Mouse (Mus musculus): ENCODE results near the gene Colq. TPM values are rescaled to one million over a fixed set of nuclear protein-coding genes. Genes with fewer than 3 reads are reported as not detected.

Gene Colq
- polyA plus RNA-seq, 1 experiment from 2014 or later, result 0.49 TPM

- Histone ChIP-seq H3K27me3 (no peaks in the 10 kb centered on the region), H3K9me3 (no peaks in the 10 kb centered on the region), H3K36me3 (no peaks in the 10 kb centered on the region), H3K4me1 (replicated peaks) (peaks cover 5% of the 10 kb centered on the region; the same call in 1 of the 2 replicates), H3K27ac (replicated peaks) (no peak overlapping the region), H3K4me3 (no peak overlapping the region), H3K4me2 (no peak overlapping the region), H3K9ac (no peak overlapping the region)
- WGBS, result 73% methylated on average over 9 of the region's 9 CpGs
- no peak for ATAC-seq (ENCODE audit: low FRiP score, low read depth)
Measured at GRCm38 (mm10) chr14:31572561-31573175, 18.5 kb downstream of the Colq start.

GRCm38 (mm10) chr14:31571419-31571818, 19.7 kb downstream of the Colq start:
- Histone ChIP-seq H3K9ac (no peak overlapping the region), H3K27me3 (no peaks in the 10 kb centered on the region), H3K4me2 (no peak overlapping the region), H3K27ac (replicated peaks) (no peak overlapping the region), H3K9me3 (no peaks in the 10 kb centered on the region), H3K4me1 (replicated peaks) (peaks cover 5% of the 10 kb centered on the region; the same call in 1 of the 2 replicates), H3K36me3 (no peaks in the 10 kb centered on the region), H3K4me3 (no peak overlapping the region)
- 93% methylated on average over 5 of the region's 5 CpGs for WGBS
- ATAC-seq (ENCODE audit: low FRiP score, low read depth), result no peak

GRCm38 (mm10) chr14:31570131-31570951, 20.8 kb downstream of the Colq start:
- Histone ChIP-seq H3K36me3 (no peaks in the 10 kb centered on the region), H3K27me3 (no peaks in the 10 kb centered on the region), H3K27ac (replicated peaks) (no peak overlapping the region), H3K4me3 (no peak overlapping the region), H3K9ac (no peak overlapping the region), H3K4me2 (no peak overlapping the region), H3K9me3 (no peaks in the 10 kb centered on the region), H3K4me1 (replicated peaks) (peaks cover 5% of the 10 kb centered on the region; the same call in 1 of the 2 replicates)
- 86% methylated on average over 6 of the region's 6 CpGs for WGBS
- ATAC-seq (ENCODE audit: low FRiP score, low read depth), result no peak

GRCm38 (mm10) chr14:31569151-31569631, 22.0 kb downstream of the Colq start:
- Histone ChIP-seq H3K4me2 (no peak overlapping the region), H3K36me3 (no peaks in the 10 kb centered on the region), H3K4me3 (no peak overlapping the region), H3K4me1 (replicated peaks) (peaks cover 5% of the 10 kb centered on the region; the same call in 1 of the 2 replicates), H3K9ac (no peak overlapping the region), H3K27me3 (no peaks in the 10 kb centered on the region), H3K9me3 (no peaks in the 10 kb centered on the region), H3K27ac (replicated peaks) (no peak overlapping the region)
- 0 out of 2 replicates have a peak, but pooled peaks have one; percentile 54 for ATAC-seq (ENCODE audit: low FRiP score, low read depth)
- 48% methylated on average over 7 of the region's 7 CpGs for whole genome bisulfite sequencing

GRCm38 (mm10) chr14:31565478-31566212, 25.5 kb downstream of the Colq start:
- ATAC-seq (ENCODE audit: low FRiP score, low read depth), result no peak
- Histone ChIP-seq H3K9ac (no peak overlapping the region), H3K4me2 (no peak overlapping the region), H3K4me3 (no peak overlapping the region), H3K27ac (replicated peaks) (no peak overlapping the region), H3K9me3 (no peaks in the 10 kb centered on the region), H3K4me1 (replicated peaks) (peaks cover 5% of the 10 kb centered on the region; the same call in 1 of the 2 replicates), H3K36me3 (no peaks in the 10 kb centered on the region), H3K27me3 (no peaks in the 10 kb centered on the region)
- WGBS, result 79% methylated on average over 9 of the region's 9 CpGs

- Histone ChIP-seq H3K9me3 (no peaks in the 10 kb centered on the region), H3K36me3 (no peaks in the 10 kb centered on the region), H3K27me3 (no peaks in the 10 kb centered on the region), H3K9ac (no peak overlapping the region), H3K4me1 (replicated peaks) (peaks cover 5% of the 10 kb centered on the region; the same call in 1 of the 2 replicates), H3K4me3 (no peak overlapping the region), H3K4me2 (no peak overlapping the region), H3K27ac (replicated peaks) (no peak overlapping the region)
- ATAC-seq (ENCODE audit: low FRiP score, low read depth), result no peak
- WGBS, result 44% methylated on average over 6 of the region's 6 CpGs
Measured at GRCm38 (mm10) chr14:31564452-31565179, 26.5 kb downstream of the Colq start.

DNA sequence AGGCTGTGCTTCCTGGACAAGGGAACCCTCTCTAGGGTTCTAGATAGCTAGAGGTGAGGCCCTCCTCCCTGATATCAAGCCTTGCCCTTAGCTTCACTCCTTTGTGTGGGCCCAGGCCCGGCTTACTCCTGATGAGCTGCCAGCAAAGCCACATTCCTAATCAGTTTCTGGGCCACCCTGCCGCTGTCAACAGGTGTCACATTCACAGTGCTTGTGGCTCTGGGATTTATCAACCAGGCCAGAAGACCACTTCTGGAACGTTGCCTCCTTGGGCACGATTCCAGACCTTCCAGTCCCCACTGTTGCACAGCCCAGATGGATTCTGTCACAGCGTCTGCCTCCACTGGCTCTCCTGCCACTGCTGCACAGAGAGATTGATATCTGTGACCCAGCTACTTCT, 30.3 kb downstream of the Colq start:
- H3K9me3 ChIP-seq, result no peaks in the 10 kb centered on the region
- WGBS, result 64% methylated on average over 5 of the region's 5 CpGs

DNA sequence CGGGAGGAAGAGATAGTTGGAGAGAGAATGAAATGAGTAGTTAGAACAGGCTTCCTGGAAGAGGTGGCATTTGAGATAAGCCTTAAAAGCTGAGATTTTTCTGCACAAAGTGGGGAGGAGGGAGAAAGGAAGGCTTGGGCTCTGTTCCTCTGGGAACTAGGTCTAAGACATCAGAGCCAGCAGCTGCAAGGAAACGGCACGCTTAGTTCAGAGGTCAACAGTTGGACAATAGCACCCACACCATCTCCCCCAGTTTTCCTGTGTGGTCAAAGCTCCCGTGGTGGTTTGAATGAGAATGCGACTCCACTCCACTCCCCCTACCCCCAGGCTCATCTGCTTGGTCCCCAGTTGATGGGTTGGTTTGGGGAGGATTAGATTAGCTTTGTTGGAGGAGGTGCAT, 31.9 kb downstream of the Colq start:
- no peaks in the 10 kb centered on the region for H3K4me1 ChIP-seq (replicated peaks)
- no peaks in the 10 kb centered on the region for H3K36me3 ChIP-seq
- H3K4me2 ChIP-seq, result no peak overlapping the region
- WGBS, result 54% methylated on average over 5 of the region's 5 CpGs
- H3K9me3 ChIP-seq, result no peaks in the 10 kb centered on the region
- no peak for ATAC-seq (ENCODE audit: low FRiP score, low read depth)
- no peaks in the 10 kb centered on the region for H3K27me3 ChIP-seq
- no peak overlapping the region for H3K27ac ChIP-seq (replicated peaks)
- H3K9ac ChIP-seq, result no peak overlapping the region
- H3K4me3 ChIP-seq, result no peak overlapping the region

More for the DNA sequence above, 30.3 kb downstream of the Colq start:
- H3K4me3 ChIP-seq, result no peak overlapping the region
- no peak overlapping the region for H3K4me2 ChIP-seq
- ATAC-seq (ENCODE audit: low FRiP score, low read depth), result no peak
- H3K9ac ChIP-seq, result no peak overlapping the region
- H3K27ac ChIP-seq (replicated peaks), result no peak overlapping the region
- H3K4me1 ChIP-seq (replicated peaks), result no peaks in the 10 kb centered on the region
- no peaks in the 10 kb centered on the region for H3K27me3 ChIP-seq
- H3K36me3 ChIP-seq, result no peaks in the 10 kb centered on the region

DNA sequence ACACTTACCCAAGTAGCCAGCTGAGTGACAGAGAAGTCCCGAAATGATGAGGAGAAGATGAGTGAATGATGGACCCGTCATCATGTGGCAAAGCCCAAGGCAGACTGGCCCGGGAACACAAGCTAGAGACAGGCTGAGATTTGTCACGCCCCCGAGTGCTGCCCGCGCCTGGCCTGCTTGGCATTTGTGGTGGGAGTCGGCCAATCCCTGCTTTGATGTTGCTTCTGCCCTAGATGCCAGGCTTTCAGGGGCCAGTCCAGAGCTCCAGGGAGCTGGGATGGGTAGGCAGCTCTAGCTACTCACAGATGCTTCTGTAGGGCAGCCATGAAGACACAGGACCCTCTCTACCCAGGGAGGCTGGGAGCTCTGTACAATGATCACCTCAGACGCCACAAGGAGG, 33.4 kb downstream of the Colq start:
- Histone ChIP-seq H3K9me3 (no peaks in the 10 kb centered on the region), H3K27ac (replicated peaks) (no peak overlapping the region), H3K4me3 (no peak overlapping the region), H3K9ac (no peak overlapping the region), H3K4me1 (replicated peaks) (no peaks in the 10 kb centered on the region), H3K36me3 (no peaks in the 10 kb centered on the region), H3K27me3 (no peaks in the 10 kb centered on the region), H3K4me2 (no peak overlapping the region)
- 60% methylated on average over 9 of the region's 9 CpGs for WGBS
- no peak for ATAC-seq (ENCODE audit: low FRiP score, low read depth)

DNA sequence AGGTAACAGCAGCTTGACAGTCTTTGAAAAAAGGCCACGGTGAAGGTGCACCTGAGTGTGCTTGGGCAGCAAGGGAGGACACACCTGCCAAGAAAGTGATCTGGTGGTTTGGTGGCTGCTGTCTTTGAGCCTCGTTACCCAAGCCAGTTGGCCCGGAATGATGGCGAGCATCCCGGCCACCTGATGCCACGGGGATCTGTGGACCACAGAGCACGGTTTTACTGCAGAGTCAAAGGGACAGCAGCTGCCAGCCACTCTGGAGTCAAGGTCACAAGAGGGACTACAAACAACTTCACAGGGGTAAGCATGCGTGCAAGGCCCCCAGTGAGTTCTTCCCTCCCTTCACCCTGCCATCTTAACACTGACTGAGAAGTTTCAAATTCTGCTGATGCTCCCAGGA, 33.9 kb downstream of the Colq start:
- Histone ChIP-seq H3K4me2 (no peak overlapping the region), H3K9ac (no peak overlapping the region), H3K36me3 (no peaks in the 10 kb centered on the region), H3K4me3 (no peak overlapping the region), H3K4me1 (replicated peaks) (no peaks in the 10 kb centered on the region), H3K27me3 (no peaks in the 10 kb centered on the region), H3K9me3 (no peaks in the 10 kb centered on the region), H3K27ac (replicated peaks) (no peak overlapping the region)
- 76% methylated on average over 8 of the region's 8 CpGs for WGBS
- no peak for ATAC-seq (ENCODE audit: low FRiP score, low read depth)

- Histone ChIP-seq H3K4me3 (no peak overlapping the region), H3K9ac (no peak overlapping the region), H3K27ac (replicated peaks) (no peak overlapping the region), H3K36me3 (no peaks in the 10 kb centered on the region), H3K27me3 (no peaks in the 10 kb centered on the region), H3K4me2 (no peak overlapping the region), H3K4me1 (replicated peaks) (no peaks in the 10 kb centered on the region), H3K9me3 (no peaks in the 10 kb centered on the region)
- ATAC-seq (ENCODE audit: low FRiP score, low read depth), result no peak
- 91% methylated on average over 9 of the region's 9 CpGs for WGBS
Measured at GRCm38 (mm10) chr14:31556526-31557260, 34.5 kb downstream of the Colq start.
